Comparison of ENCODE assay signal across 8 mouse cellular contexts in the genomic region with DNA sequence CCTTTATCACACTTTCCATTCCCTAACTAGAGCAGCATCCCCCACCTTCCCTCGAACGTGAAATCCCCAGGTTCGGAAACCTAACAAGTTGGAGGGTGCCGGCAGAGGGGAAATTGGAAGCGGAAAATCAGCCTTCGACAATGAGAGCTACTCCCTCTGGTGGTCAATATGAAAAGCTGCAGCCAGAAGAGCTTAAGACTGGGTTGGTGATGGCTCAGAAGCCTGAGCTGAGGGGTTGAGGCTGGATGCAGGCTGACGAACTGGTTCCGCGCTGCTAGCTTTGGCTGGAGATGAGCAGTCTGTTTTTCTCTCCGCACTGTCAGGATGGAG. TPM values are rescaled to one million over a fixed set of nuclear protein-coding genes. Genes with fewer than 3 reads are reported as not detected.
A peak's percentile ranks its signal among the peaks of the same experiment; 100 is the strongest.
DNase-seq lines count a peak whose midpoint lies in the region; ATAC-seq and TF ChIP-seq lines count a peak whose summit lies in the region.

No protein-coding gene starts in this region.

- H3K27me3 ChIP-seq in heart, adult 2 months (ENCODE audit: control insufficient read depth, insufficient read depth, low read length): peaks cover 4% of the 10 kb centered on the region
- H3K27me3 ChIP-seq in embryonic facial prominence, embryonic 12.5 days: peaks cover 4% of the 10 kb centered on the region; the same call in 1 of the 2 replicates
- H3K27me3 ChIP-seq in midbrain, embryonic 10.5 days (ENCODE audit: low read depth, poor library complexity, severe bottlenecking): peaks cover 40% of the 10 kb centered on the region
- H3K27me3 ChIP-seq in stomach, embryonic 14.5 days (ENCODE audit: control insufficient read depth, insufficient read depth, low read length): 0 out of 2 replicates have a peak, but pooled peaks cover 5% of the 10 kb centered on the region

- WGBS in heart, adult 2 months: under 1% methylated on average over 10 of the region's 10 CpGs
- under 1% methylated on average over 10 of the region's 10 CpGs for WGBS in embryonic facial prominence, embryonic 12.5 days
- 2% methylated on average over 10 of the region's 10 CpGs for WGBS in midbrain, embryonic 10.5 days
- WGBS in stomach, embryonic 14.5 days: 4% methylated on average over 10 of the region's 10 CpGs

- peak; percentile 50; the same call in 1 of the 2 replicates for TF ChIP-seq EP300 in heart, adult 2 months (IDR thresholded peaks at IDR 0.05; ENCODE audit: insufficient read depth, low read depth, low read length)

- intact Hi-C loops in heart, adult 2 months (cut with DNase I): no loop called here
- intact Hi-C loops in heart, postnatal 25 days (cut with DNase I): no loop called here

- H3K4me1 ChIP-seq in heart, adult 2 months (ENCODE audit: control insufficient read depth, insufficient read depth, low read length): peaks cover 1% of the 10 kb centered on the region; the same call in 1 of the 2 replicates
- H3K4me1 ChIP-seq in embryonic facial prominence, embryonic 12.5 days: 0 out of 2 replicates have a peak, but pooled peaks cover 8% of the 10 kb centered on the region
- peaks cover 20% of the 10 kb centered on the region for H3K4me1 ChIP-seq in midbrain, embryonic 10.5 days
- H3K4me1 ChIP-seq in stomach, embryonic 14.5 days (ENCODE audit: control insufficient read depth, insufficient read depth, low read length): no peaks in the 10 kb centered on the region

- H3K9me3 ChIP-seq in embryonic facial prominence, embryonic 12.5 days: no peaks in the 10 kb centered on the region
- H3K9me3 ChIP-seq in midbrain, embryonic 10.5 days (replicated peaks): no peaks in the 10 kb centered on the region
- no peaks in the 10 kb centered on the region for H3K9me3 ChIP-seq in stomach, embryonic 14.5 days (ENCODE audit: control insufficient read depth, low read depth, low read length)

- no peaks in the 10 kb centered on the region for H3K36me3 ChIP-seq in heart, adult 2 months (ENCODE audit: control insufficient read depth, insufficient read depth, low read length)
- H3K36me3 ChIP-seq in embryonic facial prominence, embryonic 12.5 days: no peaks in the 10 kb centered on the region
- H3K36me3 ChIP-seq in midbrain, embryonic 10.5 days: no peaks in the 10 kb centered on the region
- H3K36me3 ChIP-seq in stomach, embryonic 14.5 days (ENCODE audit: control insufficient read depth, insufficient read depth, low read length): no peaks in the 10 kb centered on the region

- peak; percentile 96 for TF ChIP-seq CTCF in heart, adult 2 months (IDR thresholded peaks at IDR 0.05)

- H3K9ac ChIP-seq in heart, adult 2 months (ENCODE audit: low read depth, low read length): no peak overlapping the region
- H3K9ac ChIP-seq in embryonic facial prominence, embryonic 12.5 days: no peak overlapping the region
- H3K9ac ChIP-seq in stomach, embryonic 14.5 days (replicated peaks; ENCODE audit: low read depth, low read length): no peak overlapping the region

- H3K4me3 ChIP-seq in heart, adult 2 months: peak overlapping the region; percentile 45
- H3K4me3 ChIP-seq in embryonic facial prominence, embryonic 12.5 days: peak overlapping the region; percentile 43
- H3K4me3 ChIP-seq in midbrain, embryonic 10.5 days: peak overlapping the region; percentile 62
- H3K4me3 ChIP-seq in stomach, embryonic 14.5 days (ENCODE audit: low read depth, low read length): peak overlapping the region; percentile 36

- no peak for DNase-seq in heart, adult 2 months
- no peak for DNase-seq in heart, postnatal 25 days (ENCODE audit: low spot score)
- DNase-seq in heart, postnatal 4 days: peak; percentile 49
- peak; percentile 48 to 59 for DNase-seq in layer of hippocampus, postnatal 10 days (ENCODE audit: low spot score in 2 of 2)
- peak; percentile 68 for DNase-seq in midbrain, embryonic 10.5 days (ENCODE audit: low spot score)

- peak overlapping the region; percentile 76 for H3K4me2 ChIP-seq in embryonic facial prominence, embryonic 12.5 days (replicated peaks)
- peak overlapping the region; percentile 75 for H3K4me2 ChIP-seq in stomach, embryonic 14.5 days (replicated peaks; ENCODE audit: low read depth, low read length)

- TF ChIP-seq POLR2A in heart, adult 2 months (IDR thresholded peaks at IDR 0.05; ENCODE audit: insufficient read depth, low read depth, low read length): no peak

- no peaks in the 10 kb centered on the region for H3K79me2 ChIP-seq in heart, adult 2 months (replicated peaks; ENCODE audit: control insufficient read depth, insufficient read depth, low read length)

- ATAC-seq in activated CD4-positive, CD25-positive, alpha-beta regulatory T cell, adult 4 months: peak; percentile 62
- no peak for ATAC-seq in embryonic facial prominence, embryonic 12.5 days (ENCODE audit: insufficient number of reproducible peaks, insufficient read depth, low FRiP score, low TSS enrichment)
- ATAC-seq in stomach, embryonic 14.5 days (ENCODE audit: insufficient number of reproducible peaks, insufficient read depth, low FRiP score, low read depth): 0 out of 2 replicates have a peak, but pooled peaks have one; percentile 37

- no peak overlapping the region for H3K27ac ChIP-seq in heart, adult 2 months
- no peak overlapping the region for H3K27ac ChIP-seq in embryonic facial prominence, embryonic 12.5 days
- no peak overlapping the region for H3K27ac ChIP-seq in midbrain, embryonic 10.5 days (replicated peaks)
- no peak overlapping the region for H3K27ac ChIP-seq in stomach, embryonic 14.5 days (ENCODE audit: low read length)

RNA-seq across cellular contexts. Expression of gene Mogat2, which starts 11.1 kb away (rescaled TPM):
- not detected for total RNA-seq in heart, adult 2 months (2021)
- 0.47 TPM in 1 of 2 replicates, not detected in the other for polyA plus RNA-seq in heart, adult 2 months (2012; rRNA removed)
- total RNA-seq in heart, postnatal 25 days (2021): not detected
- polyA plus RNA-seq in activated CD4-positive, CD25-positive, alpha-beta regulatory T cell, adult 4 months (2017; shearing (Covaris generic)): not detected
- polyA plus RNA-seq in embryonic facial prominence, embryonic 12.5 days (2016; fragmentation: Nextera tagmentation; extraction: Ambion mirVana): 4.9 and 5.3 TPM in 2 replicates
- total RNA-seq in heart, postnatal 4 days (2021): not detected
- total RNA-seq in layer of hippocampus, postnatal 10 days (2021): not detected
- polyA plus RNA-seq in midbrain, embryonic 10.5 days (2016; fragmentation: Nextera tagmentation; extraction: Ambion mirVana): 18.5 and 30.3 TPM in 2 replicates
- polyA plus RNA-seq in stomach, embryonic 14.5 days (2014; fragmentation: Nextera tagmentation; extraction: Ambion mirVana): 7.5 and 8.0 TPM in 2 replicates

RNA-seq across cellular contexts. Expression of gene Map6, which starts 17.7 kb away (rescaled TPM):
- total RNA-seq in heart, adult 2 months (2021): 1 to 10 TPM; 3.3 to 4.3 TPM
- 3.4 and 3.5 TPM in 2 replicates for polyA plus RNA-seq in heart, adult 2 months (2012; rRNA removed)
- 1 to 10 TPM; 3.0 to 4.4 TPM for total RNA-seq in heart, postnatal 25 days (2021)
- polyA plus RNA-seq in activated CD4-positive, CD25-positive, alpha-beta regulatory T cell, adult 4 months (2017; shearing (Covaris generic)): 1 to 10 TPM; 2.8 to 4.1 TPM
- 12.6 and 13.0 TPM in 2 replicates for polyA plus RNA-seq in embryonic facial prominence, embryonic 12.5 days (2016; fragmentation: Nextera tagmentation; extraction: Ambion mirVana)
- total RNA-seq in heart, postnatal 4 days (2021): 1 to 10 TPM; 4.6 to 4.8 TPM
- total RNA-seq in layer of hippocampus, postnatal 10 days (2021): 100 to 1,000 TPM; 178 to 182 TPM
- polyA plus RNA-seq in midbrain, embryonic 10.5 days (2016; fragmentation: Nextera tagmentation; extraction: Ambion mirVana): 27.9 and 39.5 TPM in 2 replicates
- polyA plus RNA-seq in stomach, embryonic 14.5 days (2014; fragmentation: Nextera tagmentation; extraction: Ambion mirVana): 4.9 and 6.1 TPM in 2 replicates

Comparison
In these comparisons a context has a peak if more than half of its experiments do, and no peak if none do; other contexts are left out.
1. DNase-seq: peak in heart, postnatal 4 days (single experiment), layer of hippocampus, postnatal 10 days (2 of 2) and midbrain, embryonic 10.5 days (single experiment); none in heart, adult 2 months (0 of 2) and heart, postnatal 25 days (single experiment).
2. Peak in every context shown above with its lines, with median percentiles within 50 percentile points of each other: H3K4me3 ChIP-seq.